Mouse (Mus musculus) ovary, postnatal 10 days (tissue): ENCODE results near the gene Esyt1.

Experiments
- DNase-seq: peaks from one replicate; pipeline ENCODE4 v3.0.0; 2022; ENCODE audit warnings: low spot score

The Esyt1 gene

GRCm38 (mm10) chr10:128487861-128488712 is 37.6 kb downstream of the Esyt1 start:
- DNase-seq, result no peak

DNA sequence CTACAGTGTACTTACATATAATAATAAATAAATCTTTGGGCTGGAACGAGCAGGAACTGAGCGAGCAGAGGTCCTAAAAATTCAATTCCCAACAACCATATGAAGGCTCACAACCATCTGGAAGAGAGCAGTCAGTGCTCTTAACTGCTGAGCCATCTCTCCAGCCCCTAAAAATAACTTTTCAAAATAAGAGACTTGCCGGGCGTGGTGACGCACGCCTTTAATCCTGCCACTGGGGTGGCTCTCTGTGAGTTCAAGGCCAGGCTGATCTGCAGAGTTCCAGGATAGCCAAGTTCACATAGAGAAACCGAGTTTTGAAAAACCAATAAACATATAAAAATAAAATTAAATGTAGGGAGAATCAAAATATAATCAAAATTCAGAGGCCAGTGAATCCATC is 39.3 kb downstream of the Esyt1 start:
- no peak for DNase-seq

DNA sequence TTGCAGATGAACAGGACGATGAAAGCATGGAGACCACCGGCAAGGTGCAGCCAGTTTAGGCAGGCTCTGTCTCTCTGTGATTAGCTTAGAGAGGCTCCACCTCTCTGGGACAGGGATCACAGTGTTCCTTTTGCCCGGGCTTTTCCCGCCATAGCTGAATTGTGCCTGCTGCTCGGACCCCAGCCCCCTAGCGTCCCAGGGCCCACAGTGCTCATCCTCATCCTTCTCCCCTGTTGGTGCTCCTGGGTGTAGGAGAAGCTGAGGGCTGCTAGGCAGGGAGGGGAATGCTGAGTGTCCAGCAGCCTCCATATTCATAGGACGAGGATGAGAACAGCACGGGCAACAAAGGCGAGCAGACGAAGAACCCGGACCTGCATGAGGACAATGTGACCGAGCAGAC is 51.3 kb downstream of the Esyt1 start:
- DNase-seq, result no peak

- no peak for DNase-seq
Measured at GRCm38 (mm10) chr10:128460270-128460630, 65.4 kb downstream of the Esyt1 start.
